Mouse (Mus musculus): ENCODE results near the gene Cdyl.

The Cdyl gene

DNA sequence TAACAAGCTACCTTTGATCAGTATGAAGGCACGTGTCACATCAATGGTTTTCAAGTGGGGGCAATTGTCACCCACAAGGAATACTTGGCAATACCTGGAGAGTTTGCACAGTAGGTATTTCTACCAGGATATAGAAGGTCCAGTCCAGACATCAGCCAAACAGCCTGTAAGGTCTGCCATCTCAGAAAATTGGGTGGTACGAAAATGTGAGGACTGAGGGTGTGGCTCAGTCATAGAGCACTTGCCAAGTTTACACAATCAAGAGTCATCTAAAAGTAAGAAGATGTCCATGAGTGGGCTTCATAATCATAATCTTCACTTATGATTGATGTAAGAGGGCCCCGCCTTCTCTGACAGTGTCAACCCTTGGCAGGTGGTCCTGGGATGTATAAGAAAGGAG, 29.9 kb downstream of the Cdyl start:
- DNase-seq (ENCODE audit: low spot score), result no peak

DNA sequence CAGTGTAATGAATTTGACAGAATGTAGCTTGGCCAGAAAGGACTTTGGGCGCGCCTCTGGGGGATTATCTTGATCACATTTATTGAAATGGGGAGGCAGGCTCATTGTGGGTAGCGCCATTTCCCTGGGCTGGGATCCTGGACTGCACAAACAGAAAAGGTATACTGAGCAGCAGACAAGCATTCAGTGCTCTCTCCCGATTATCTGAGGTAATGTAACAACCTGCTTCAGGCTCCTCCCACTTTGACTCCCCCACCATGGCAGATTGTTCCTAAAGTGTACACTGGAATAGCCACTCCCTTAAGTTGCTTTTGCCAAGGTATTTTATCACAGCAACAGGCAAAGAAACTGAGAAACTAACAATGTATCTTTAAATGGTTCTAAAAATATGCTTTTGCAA, 58.0 kb downstream of the Cdyl start:
- DNase-seq (ENCODE audit: low spot score), result no peak

DNA sequence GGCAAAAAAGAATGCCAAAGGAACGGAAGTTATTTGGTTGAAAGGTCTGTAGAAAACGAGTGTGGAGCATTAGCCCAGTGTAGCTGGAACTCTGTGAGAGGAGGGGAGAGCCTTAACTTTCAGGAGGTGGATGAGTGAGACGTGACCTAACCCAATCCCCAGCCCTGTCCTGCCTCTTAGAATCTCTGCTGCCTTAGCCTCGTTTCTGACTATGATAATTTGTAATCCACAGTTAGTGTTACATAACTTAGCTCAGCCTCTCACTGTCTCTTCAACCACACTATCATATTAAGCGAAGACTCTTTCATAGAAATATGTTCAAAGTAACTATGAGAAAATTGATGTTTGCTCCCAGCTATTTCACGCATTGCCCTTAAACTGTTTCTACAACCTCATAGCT, 59.9 kb downstream of the Cdyl start:
- DNase-seq (ENCODE audit: low spot score), result no peak

DNA sequence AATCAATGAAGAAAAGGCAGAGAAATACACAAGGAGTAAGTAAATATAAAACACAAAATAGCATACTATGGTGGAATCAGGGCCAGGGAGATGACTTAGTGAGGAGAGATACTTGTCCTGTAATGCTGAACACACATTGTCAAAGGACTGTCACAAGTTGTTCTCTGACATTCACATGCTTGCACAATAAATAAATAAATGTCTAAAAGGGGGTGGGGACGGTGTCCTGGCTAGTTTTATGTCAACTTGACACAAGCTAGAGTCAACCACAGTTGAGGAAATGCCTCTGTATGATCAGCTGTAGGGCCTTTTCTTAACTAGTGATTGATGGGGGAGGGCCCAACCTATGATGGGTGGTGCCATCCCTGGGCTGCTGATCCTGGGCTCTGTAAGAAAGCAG, 63.4 kb downstream of the Cdyl start:
- no peak for DNase-seq (ENCODE audit: low spot score)

DNA sequence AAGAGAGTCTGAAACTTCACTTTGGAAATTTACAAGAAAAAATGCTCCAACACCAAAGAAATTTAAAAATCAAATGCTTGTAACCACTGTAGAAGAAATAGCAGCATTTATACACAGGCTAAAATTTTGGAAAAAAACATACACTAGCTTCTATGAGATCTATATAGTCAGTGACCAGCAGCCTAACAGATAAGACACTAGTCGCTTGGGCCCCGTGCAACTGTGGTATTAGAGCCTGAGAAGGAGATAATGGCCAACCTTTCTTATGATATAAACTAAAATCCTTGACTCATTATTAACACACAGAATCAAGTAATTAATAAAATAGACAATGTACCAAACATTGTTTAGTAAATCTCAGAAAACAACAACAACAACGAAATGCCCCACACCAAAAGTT, 66.4 kb downstream of the Cdyl start:
- DNase-seq (ENCODE audit: low spot score), result no peak

DNA sequence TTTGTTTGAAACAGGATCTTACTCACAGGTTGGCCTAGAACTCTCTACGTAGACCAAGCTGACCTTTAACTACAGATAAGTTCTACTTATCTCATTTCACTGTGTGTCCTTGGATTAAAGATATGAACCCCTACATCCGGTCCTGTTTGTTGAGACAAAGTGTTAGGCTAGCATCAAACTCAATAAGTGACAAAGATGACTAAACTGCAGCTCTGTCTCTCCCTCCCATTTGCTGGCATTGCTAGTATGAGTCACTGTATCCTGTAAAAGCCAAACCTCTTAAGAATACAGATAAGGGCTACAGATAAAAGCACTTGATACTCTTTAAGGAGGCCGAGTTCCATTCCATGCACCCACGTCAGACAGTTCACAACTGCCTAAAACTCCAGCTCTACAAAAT, 72.5 kb downstream of the Cdyl start:
- DNase-seq (ENCODE audit: low spot score), result no peak

DNA sequence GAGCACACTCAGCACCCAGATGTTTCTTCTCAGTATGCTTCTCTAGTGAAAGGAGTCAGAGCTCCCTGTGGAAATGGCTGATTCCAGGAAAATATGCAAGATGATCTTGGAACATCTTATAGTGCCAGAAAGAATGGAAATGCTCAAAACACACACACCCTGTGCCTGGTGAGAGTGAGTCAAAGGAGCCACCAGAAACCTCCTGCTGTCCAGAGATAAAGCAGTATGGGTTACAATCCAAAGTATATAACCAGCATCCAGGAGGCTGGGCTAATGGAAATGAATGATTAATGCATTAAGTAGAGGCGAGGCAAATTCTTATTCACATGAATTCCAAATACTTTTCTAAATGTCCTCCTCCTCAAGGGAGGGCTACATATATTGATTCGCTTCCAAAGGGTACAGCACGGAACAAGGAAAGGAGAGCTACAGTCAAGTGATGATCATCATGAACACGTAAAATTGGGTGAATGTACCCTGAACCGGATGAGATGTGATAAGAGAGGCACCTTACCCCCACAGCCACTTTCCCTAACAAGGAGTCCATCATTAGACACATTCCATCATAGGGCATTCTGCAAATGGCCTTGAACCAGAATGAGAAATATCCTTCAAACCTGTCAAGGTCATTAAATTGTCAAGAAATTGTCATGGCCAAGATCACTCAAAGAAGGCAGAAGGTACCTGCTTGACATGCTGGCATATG, 73.4 kb downstream of the Cdyl start:
- no peak for DNase-seq (ENCODE audit: low spot score)

DNA sequence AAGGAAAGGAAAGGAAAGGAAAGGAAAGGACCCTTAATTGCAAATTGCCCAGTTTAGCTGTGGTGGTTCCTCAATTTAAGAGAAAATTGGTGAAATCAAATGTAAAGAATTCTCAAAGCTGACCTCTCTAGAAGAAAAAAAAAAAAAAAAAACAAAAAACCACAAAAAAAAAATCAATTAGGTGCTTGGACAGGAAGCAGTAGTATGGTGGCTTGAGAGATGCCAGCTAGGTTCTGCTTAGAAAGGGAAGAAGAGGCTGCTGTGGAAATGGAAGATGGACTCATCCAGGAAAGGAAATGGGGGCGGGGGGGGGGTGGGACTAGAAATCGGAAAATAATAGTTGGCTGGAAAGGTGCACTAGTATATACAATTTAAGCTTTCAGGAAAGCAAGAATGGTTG, 77.9 kb downstream of the Cdyl start:
- DNase-seq (ENCODE audit: low spot score), result no peak

DNA sequence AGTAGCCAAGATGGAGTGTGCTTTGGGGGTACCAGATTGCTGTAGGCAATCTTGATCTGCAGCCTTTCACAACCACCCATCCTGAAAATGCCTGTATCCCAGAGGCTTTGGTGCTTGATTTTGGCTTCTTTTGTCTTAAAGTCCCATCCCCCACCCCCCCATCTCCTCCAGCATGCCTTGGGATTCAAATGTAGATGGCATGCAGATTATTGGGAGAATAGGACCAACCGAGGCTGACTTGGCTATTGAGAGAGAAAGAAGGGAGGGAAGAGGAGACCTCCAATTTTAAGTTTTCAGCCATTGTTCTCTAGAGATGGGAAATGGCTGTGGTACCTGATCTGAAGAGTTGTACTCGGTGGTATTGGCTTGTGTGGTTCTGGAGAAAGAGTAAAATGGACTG, 78.6 kb downstream of the Cdyl start:
- no peak for DNase-seq (ENCODE audit: low spot score)

DNA sequence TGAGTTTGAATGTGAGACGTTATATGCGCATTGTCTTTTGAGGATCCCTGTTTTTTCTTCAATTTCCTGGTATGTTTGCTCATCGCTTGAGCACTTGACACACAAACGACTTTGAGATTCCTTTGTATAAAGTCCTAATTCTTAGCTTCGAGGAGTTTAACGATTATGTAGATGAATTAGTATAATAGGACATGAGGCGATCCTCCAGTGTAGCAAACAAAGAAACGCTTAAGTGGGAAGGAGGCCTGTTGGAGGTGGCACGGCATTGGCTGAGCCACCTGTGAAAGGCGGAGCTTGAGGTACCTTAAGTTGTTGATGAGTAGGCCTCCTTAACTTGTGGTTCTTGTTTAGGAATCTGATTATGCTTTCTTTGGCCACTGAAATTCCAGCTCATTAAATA, 79.8 kb downstream of the Cdyl start:
- DNase-seq (ENCODE audit: low spot score), result no peak

DNA sequence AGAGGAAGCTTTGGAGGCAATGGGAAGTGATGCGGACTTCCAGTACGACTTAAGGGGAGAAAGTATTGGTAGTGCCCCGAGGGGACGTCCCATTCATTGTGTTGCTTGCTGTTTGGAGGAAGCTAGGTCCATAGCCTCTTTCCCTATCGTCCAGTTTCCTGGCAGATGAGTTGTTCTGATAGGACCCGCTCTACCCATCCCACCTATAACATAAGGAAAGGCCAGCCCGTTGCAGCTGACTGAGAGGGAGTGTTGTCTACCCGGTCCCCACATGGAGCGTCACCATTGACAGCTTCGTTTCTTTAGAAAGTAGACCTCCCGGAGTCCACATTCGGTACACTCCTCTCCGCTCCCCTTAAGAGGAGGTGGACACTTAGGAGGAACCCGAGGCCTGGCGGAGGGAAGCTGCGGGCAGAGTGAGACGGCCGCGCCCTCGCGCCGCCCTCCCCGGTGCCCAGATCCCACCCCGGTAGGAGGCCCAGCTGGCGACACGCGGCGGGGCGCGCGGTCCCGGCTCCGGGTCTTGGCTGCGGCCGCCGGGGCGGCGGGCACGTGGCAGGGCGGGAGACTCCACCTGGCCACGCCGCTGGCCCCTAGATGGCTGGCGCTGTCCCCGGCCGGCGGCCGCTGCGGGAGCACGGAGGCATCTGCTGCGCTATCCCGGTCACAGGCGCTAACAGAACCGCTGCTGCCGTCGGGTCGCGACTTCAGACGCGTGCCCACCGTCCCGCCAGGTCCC, 80.8 kb downstream of the Cdyl start:
- DNase-seq (ENCODE audit: low spot score), result peak; percentile 63

DNA sequence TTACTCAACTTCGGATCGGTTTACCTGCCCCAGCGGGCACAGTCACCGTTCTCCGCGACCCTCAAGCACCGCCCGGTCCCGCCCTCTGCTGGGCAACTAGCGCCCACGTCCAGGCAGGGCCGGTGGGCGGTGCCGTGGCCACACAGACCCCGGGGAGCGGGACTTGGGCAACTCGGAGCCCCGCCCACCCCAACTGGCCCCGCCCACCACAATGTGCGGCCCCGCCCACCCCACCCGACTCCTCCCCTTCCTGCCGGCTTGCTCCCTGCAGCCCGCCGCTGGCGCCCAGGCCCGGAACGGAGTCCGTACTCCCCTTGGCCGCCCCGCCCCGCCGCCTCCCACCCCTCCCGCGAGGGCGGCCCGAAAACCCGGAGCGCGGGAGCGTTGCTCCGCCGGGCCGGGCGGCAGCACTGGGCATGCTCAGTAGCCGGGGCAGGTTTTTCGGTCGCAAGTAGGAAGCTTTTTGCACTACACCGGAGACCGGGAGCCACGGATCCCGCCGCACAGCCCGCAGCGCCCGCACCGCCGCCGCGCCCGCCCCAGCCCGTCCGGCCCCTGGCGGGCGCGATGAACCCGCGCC, 81.5 kb downstream of the Cdyl start:
- DNase-seq (ENCODE audit: low spot score), result peak; percentile 82

DNA sequence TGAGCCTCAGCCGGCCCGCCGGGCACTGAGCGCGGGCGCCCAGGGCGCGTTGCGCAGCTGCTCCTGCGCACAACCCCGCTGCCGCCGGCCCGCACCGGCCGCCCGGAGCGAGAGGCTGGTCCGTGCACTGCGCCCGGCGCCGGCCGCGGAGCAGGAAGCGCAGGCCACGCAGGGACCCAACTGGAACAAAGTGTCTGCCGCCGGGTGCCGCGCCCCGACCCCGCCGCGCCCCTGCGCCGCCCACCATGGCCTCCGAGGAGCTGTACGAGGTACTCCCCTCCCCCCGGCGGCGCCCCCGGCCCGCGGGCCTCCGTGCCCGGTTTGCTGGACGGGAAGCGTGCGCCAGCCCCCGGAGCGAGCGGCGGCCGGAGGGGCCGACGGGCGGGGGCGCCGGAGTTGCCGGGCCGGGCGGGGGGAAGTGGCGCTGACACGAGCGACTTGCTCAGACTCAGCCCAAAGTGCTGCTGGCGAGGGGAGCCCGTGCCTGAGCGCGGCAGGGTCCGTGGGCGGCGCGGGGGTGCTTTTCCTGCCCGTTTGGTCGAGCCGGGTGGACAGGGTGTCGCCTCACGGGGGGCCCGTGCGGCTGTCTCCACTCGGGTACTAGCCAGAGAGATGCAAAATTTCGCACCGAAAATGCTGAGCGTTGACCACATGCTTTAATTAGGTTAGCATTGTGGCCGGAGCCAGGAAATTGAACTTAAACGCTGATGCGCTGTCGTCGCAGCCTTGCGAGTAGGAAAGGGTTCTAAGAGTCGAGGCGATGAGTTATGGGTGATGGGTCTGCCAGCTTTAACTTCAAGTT, 82.2 kb downstream of the Cdyl start:
- DNase-seq (ENCODE audit: low spot score), result peak; percentile 45

DNA sequence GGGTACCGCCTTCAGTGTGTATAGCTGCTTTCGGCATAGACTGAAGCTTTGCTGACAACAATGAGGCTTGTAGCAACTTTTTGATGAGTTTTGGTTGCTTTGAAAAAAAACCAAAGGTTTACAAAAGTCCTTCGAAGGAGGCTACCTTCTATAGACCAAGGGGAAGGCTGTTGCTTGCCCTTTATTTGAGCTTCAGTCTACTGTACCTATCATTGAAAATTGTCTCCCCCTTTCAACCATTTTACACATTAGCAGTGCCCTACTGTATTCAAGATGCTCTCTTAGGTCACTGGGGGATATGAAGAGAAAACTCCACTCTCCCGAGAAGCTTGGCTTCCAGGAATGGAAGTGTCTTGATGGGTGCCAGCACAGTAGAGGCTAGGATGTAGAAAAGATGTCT, 83.1 kb downstream of the Cdyl start:
- no peak for DNase-seq (ENCODE audit: low spot score)

DNA sequence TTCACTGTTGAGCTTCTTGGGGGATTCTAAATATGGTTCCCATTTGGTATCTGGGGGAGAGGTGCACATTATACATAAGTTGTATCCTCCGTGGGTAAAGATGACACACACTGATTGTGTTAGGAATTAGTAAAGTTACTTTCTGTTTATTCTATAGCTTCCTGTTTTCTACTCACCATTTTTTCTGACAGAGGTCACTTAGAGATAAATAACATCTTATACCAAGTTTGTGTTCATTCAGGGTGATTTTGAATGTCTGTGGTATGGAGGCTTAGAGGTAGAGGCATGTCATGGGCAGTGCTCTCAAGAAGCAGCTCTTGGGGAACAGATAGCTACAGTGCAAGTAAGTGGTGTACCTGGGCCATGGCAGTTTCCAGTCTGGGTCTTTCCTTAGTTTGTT, 83.6 kb downstream of the Cdyl start:
- DNase-seq (ENCODE audit: low spot score), result no peak

DNA sequence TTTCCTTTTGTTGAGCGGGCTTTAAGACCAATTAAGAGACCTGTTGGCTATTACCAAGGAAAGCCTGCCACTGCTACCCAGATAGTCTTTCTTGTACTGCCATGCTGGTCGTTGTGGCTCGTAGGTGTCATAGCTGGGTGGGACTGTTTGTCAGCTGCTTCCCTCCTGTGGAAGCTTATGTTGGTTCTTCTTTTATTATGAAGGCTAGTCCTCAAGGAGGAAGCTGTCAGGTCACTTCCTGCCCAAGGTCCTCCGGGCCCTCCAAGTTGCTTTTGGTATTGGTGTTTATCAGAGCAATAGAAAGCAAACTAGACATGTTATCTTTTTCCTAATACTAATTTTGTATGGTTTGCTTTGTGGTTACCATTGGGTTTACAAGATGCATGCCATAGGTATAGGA, 89.6 kb downstream of the Cdyl start:
- DNase-seq (ENCODE audit: low spot score), result no peak

DNA sequence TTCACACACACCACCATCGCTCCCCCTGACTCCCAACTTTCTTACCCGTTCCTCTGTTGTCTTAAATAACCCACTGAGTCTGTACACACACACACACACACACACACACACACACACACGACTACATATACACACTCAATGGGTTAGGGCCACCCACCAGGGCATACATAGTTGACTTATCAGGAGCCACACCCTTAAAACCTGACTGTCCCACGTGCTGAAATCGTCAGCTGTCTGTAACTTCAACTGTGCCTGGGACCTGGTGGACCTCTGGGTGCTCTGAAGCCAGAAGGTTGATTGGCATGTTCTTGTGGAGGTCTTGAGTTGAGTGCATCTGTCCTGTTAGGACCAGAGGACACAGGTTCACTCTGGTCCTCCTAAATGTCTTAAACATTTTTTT, 90.0 kb downstream of the Cdyl start:
- DNase-seq (ENCODE audit: low spot score), result no peak

DNA sequence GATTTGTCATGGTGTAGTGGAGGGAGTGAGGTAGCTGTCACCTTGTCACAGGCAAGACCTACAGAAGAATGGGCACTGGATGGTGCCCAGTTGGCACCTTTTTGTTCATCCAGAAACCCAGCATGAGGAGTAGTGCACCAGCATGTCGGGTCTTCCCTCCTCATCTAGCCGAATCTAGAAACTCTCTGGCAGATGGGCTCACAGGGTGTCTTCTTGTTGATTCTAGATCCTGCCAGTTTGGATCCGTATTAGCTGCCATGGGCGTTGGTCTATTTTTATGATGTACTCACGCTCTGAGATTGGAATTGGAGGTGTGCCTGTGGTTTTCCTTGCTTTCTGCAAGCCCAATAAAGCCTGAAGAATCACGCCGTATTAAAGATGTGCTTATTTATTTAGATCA, 92.4 kb downstream of the Cdyl start:
- DNase-seq (ENCODE audit: low spot score), result no peak

DNA sequence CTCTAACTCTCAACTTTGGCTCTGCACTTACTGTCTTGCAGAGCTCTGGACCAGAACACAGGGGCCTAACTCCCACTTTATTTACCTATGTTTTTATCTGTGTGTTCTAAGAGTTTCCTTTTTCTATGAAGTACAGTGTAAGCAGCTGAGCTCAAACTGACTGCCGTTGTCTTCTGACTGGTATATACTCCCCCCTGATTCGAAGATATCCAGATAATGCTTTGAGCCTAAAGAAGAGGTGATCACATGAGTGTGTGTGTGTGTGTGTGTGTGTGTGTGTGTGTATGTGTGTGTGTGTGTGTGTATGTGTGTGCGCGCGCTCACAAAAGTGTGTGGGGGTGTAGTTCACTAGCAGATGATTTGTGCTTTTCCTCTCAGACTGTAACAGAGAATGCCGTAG, 95.4 kb downstream of the Cdyl start:
- no peak for DNase-seq (ENCODE audit: low spot score)

DNA sequence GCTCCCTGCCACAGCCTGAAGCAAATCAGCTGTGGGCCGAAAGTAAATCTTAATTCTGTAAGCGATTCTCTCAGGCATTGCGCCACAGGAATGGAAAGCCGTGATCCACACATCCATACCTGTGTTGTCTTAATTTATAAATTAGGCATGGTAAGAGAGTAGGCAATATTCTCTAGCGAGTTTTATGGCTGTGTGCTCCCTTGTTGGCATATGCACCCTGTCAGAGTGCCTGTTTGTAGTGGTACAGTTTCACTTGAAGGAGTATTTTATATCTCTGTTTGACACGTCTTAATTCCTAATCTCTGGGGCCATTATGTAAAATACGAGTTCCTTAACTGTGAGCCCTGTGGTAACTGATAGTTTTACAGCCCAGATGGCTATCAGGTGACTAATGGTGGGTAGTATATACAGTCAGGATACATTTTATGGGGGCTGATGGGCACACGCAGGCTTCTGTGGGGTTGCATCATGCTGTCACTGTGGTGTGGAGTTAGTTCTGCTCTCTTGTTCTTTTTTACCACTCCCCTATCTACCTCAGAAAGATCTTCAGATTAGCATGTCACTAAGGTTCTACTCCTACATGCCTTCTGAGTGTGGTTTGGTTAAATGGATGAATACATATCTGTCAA, 96.1 kb downstream of the Cdyl start:
- no peak for DNase-seq (ENCODE audit: low spot score)

DNA sequence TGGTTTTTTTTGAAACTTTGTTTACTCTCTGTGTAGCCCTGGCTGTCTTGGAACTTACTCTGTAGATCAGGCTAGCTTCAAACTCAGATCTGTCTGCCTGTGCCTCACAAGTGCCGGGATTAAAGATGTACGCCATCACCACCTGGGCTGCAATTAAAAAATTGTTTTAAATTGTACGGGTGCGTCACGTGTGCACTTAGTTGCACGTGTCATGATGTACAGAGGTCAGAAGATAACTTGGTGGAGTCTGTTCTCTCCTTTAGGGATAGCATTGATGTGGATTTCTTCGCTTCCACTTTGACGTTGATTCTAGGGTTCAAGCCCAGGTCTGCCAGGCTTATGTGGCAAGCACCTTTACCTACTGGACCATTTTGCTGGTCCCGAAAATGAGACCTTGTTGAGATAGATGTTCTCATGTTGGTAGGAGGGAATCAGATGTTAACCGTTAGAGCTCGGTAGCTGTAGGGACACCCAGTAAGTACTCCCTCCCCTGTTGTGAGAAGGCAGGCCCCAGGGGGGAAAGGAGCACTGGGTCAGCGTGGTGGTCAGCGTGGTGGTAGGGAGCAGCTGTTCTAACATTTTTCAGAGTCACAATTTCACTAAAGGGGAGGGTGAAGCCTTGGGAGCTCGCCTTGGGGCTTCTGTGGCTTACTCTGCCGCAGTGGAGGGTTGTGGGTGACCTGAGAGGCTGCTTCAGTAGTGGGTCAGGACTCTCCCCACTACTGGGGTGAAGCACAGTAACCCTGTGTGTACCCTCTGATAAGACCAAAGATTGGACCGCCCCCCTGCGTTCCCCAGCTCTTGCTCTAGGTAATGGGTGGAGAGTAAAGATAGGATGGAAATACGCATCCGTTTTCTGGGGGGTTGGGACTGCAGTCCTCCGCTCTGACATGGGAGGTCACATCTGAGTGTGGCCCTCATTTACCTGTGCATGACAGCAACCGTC, 97.0 kb downstream of the Cdyl start:
- DNase-seq (ENCODE audit: low spot score), result no peak
